Mouse (Mus musculus) adrenal gland, adult 8-10 months (tissue): Measurements from ENCODE around the gene Ak5. TPM values are rescaled to one million over a fixed set of nuclear protein-coding genes. Genes with fewer than 3 reads are reported as not detected.

ENCODE experiments used
- DNase-seq: peaks from one replicate; pipeline ENCODE4 v3.0.0; 2022
- total RNA-seq, 4 experiments: library from RNA; stranded (reverse); gene quantifications; 2 replicates each; pipeline ENCODE4 v1.2.4; 2022

The Ak5 gene
- total RNA-seq, 4 experiments from 2014 or later = 3.3 to 4.9 (median 4.7) TPM

DNA sequence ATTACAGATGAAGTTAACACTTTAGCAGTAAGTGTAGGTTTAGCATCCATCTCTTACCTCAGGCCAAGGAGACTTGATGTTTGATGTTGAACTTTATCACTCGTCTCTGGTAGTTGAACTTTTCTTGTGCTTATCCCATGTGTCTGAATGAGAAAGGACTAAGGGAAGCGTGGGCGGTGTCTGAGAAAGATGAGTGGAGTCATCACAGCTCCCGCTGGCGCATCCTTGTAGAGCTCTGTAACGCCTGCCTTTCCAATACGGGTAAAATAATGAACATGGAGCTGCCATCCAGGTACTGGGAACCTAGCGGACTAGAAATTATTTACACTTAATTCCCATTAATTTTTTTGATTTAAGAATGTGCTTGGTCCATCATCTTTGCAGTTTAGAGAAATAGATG, 239.2 kb downstream of the Ak5 start:
- DNase-seq = no peak

Other genes starting within 250 kb of the Ak5 start
- gene Pigk, start 45.7 kb upstream of the Ak5 start, total RNA-seq = 10 to 100 TPM; 65.0 to 73.7 (median 68.0) TPM